Mouse (Mus musculus): ENCODE data around the gene Mettl23.
"Not testable (repeated sequence)": the region's sequence is repeated elsewhere in the genome, so short reads cannot be mapped to it uniquely, and the experiment has no call there.

Gene Mettl23

DNA sequence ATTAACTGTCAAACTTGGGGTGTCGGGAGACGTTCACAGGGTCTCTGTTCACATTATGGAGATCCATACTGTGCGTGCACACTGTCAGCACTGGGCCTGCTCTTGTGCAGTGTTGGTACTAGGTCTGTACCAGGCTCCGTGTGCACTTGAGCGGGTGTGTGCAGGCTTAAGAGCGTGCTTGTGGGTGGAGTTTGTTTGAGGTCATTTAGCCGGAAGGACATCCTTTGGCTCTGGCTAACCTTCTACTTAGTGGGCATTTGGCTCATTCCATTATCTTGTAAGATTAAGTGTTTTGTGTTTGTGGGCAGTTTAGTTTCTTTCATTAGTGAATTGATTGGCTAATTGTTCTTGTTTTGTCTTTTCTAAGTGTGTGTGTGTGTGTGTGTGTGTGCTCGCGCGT, 39.4 kb downstream of the Mettl23 start:
- DNase-seq (ENCODE audit: low spot score) = no peak

DNA sequence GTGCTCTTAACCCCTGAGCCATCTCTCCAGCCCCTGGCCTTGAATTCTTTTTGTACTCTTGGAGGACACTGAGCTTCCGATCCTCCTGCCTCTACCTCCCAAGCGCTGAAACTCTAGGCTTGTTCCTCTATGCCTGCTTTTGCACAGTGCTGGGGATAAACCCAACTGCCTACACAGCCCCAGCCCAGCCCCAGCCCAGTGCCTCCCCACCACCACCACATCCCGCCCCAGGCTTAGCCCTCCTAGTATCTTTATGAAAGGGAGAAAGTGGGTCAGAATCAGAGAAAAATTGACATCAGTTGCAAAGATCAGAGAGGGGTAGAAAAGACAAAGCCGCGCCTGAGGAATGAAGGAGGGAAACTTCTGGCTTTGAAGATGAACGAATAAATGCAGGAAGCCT, 41.0 kb downstream of the Mettl23 start:
- DNase-seq (ENCODE audit: low spot score) = no peak

DNA sequence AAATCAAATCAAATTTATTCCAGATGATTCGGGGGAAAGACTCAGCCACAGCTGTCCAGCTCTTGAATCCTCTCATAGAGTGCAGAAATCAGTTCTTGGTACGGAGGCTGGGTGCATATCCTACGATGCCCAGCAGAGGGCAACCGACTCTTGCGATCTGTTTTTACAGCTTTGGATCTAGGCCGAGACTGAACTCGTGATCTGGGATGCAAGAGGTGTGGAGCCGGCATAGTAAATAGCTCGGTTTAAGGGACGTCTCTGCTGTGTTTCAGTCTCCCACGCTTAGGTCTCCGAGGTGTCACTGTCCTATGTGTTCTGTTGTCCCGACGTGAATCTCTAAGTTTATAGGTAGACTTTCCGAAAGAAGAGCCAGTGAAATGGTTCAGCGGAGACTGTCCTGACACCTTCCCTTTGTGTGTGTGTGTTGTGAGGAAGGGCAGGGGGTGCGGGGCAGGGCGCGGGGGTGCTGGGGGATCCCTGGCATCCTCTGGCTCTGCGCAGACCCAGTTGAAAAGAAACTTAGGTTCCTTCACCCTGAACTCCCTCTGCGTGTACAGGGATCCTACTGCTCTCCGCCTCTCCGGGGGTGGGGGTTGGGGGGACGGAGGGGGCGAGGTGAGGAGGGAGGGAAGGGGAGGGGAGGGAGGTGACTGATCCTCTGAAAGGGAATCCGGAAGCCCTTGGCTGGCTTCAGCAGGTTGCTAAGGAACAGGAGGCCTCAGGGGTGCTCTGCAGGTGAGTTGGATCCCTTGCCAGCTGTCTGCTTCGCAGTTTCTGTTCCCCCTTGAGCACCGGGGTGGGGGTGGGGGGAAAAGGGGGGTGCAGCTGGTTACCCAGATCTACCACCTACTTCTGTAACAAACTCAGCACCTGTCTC, 42.4 kb downstream of the Mettl23 start:
- DNase-seq (ENCODE audit: low spot score) = peak; percentile 55

DNA sequence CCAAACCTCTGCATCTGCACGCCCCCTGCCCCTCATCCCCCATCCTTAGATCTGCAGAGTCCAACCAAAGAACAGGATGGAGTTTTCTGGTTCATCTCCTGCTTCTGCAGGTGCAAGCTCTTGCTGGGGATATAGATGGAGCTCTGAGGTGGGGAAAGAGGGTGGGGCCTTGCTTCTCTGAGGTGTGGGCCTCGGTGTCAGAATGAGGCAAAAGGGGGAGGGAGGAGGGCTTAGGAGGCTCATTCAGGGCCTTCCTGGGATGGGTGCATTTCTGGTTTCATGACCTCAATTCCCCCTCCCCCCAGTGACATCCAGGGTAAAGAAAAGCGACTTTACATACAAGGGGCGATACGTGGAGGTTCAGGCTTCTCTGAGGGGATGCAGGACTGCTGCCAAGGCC, 44.1 kb downstream of the Mettl23 start:
- DNase-seq (ENCODE audit: low spot score) = no peak

DNA sequence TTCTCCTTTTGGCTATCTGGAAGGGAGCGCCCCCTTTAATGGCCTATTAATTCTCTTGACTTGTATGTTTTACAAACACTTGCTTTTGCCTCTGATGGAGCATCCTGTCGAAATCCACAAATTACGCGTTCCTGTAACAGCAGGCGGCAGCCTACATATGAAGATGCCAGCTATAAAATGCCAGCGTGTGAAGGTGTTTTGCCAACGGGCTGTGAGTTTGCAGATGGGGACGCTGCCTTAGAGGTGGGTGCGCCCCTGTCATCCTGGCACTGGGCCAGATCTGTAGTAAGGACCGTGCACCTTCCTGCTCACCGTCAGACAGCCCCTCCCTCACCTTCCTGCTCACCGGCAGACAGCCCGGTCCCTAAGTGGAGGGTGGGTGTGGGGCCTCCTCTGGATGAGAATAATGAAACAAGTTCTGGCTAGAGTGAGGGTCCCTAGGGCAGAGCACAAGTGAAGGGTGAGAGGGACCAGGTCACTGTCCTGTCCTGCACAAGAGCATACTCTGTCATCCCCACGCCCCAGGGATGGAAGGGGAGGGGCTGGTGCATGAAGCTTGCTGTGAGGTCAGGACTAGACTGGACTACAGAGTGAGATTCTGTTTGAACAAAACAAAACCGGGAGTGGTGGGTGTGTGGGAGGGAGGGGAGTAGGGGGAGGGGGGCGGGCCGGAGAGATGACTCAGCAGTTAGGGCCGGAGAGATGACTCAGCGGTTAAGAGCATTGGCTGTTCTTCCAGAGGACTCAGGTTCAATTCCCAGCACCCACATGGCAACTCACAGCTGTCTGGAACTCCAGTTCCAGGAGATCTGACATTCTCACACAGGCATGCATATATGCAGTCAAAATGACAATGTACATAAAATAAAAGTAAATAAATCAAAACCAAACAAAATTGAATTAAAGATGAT, 50.7 kb downstream of the Mettl23 start:
- DNase-seq (ENCODE audit: low spot score) = no peak

DNA sequence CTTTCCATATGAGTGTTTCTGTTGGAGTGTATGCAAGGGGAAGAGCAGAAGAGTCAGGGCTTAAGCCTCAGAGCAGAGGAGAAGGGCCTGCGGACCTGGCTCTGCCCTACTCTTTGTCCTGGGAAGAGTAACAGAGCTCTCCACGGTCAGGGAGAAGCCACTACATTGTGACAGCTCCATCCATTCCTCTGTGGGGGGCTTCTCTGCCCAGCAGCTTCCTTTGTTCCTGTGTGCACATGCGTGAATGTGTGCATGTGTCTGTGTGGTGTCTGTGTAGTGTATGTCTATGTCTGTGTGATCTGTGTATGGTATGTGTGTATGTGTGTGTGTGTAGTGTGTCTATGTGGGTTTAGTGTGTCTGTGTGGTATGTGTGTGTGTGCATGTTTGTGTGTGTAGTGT, 52.3 kb downstream of the Mettl23 start:
- DNase-seq (ENCODE audit: low spot score) = no peak

DNA sequence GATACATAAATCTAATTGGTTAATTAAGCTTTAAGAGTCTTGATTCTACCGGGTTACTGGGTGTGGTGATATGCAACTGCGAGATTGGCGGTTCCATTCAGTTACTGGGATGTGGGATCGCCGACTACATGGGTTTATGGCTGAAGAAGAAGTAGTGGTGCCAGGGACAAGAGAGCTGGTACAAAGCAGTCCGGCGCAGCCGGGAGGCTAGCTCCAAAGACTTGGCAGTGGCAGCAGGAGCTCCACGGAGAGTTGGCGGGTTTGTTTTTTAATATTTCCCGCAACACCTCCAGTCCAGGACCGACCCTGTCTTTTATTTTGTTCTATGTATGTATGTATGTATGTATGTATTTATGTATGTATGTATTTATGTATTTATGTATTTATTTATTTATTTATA, 56.2 kb downstream of the Mettl23 start:
- no peak for DNase-seq (ENCODE audit: low spot score)

DNA sequence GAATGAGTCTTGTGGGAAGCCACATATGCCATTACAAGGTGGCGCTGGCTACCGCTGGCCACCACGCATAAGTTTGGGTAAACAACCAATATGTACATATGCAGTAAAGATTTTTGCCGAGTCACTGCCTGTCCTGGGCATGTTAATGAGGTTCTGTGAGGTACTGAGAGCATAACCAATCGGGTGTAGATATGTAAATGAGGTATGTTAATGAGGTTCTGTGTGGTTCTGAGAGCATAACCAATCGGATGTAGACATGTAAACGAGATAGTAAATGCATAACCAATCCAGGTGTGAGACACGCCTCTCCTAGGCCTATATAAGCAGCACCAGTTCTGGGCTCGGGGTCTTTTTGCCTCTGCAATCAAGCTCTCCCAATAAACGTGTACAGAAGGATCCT, 59.5 kb downstream of the Mettl23 start:
- DNase-seq (ENCODE audit: low spot score) = not testable (repeated sequence)
